Mouse (Mus musculus) liver, adult 2 months (tissue): Measurements from ENCODE around the gene Kank2. TPM values are rescaled to one million over a fixed set of nuclear protein-coding genes. Genes with fewer than 3 reads are reported as not detected.

Experiments used
- DNase-seq: peaks from one replicate; pipeline ENCODE4 v3.0.0-alpha.2; 2011; ENCODE audit warnings: low read depth, low spot score; ENCODE audit errors: extremely low read depth
- H3K27ac ChIP-seq: fragments of 200-500 bp; replicated peaks from 2 replicates; pipeline ENCODE4 v1.5.1; 2012; ENCODE audit warnings: low read depth, mild to moderate bottlenecking, control low read depth, inconsistent platforms, low read length; ENCODE audit not compliant: insufficient read depth
- H3K27me3 ChIP-seq: fragments of 200-500 bp; 2 replicates; pipeline ENCODE4 v1.6.1; 2012; ENCODE audit warnings: mild to moderate bottlenecking, moderate library complexity, low read length, inconsistent platforms; ENCODE audit not compliant: control insufficient read depth, insufficient read depth
- H3K36me3 ChIP-seq: fragments of 200-500 bp; 2 replicates; pipeline ENCODE4 v1.6.1; 2012; ENCODE audit warnings: low read length, inconsistent platforms; ENCODE audit not compliant: control insufficient read depth, insufficient read depth
- H3K4me1 ChIP-seq: fragments of 200-500 bp; 2 replicates; pipeline ENCODE4 v1.6.1; 2011; ENCODE audit warnings: low read length; ENCODE audit not compliant: control insufficient read depth, insufficient read depth
- H3K4me3 ChIP-seq: fragments of 200-500 bp; 2 replicates; pipeline ENCODE4 v1.5.1; 2011; ENCODE audit warnings: low read depth, mild to moderate bottlenecking, control low read depth, low read length, moderate library complexity; ENCODE audit not compliant: insufficient read depth
- H3K79me2 ChIP-seq: fragments of 200-500 bp; 2 replicates; pipeline ENCODE4 v1.6.1; 2012; ENCODE audit warnings: inconsistent platforms, mild to moderate bottlenecking, low read length, moderate library complexity; ENCODE audit not compliant: control insufficient read depth, insufficient read depth
- H3K9ac ChIP-seq: fragments of 200-500 bp; 2 replicates; pipeline ENCODE4 v1.6.1; 2012; ENCODE audit warnings: low read depth, mild to moderate bottlenecking, control low read depth, inconsistent platforms, low read length
- CTCF ChIP-seq: fragments of 200-500 bp; IDR thresholded peaks from 2 replicates; pipeline ENCODE4 v1.5.1; 2011; ENCODE audit warnings: low read depth, low read length, control low read depth
- POLR2A ChIP-seq: fragments of 200-500 bp; IDR thresholded peaks from 2 replicates; pipeline ENCODE4 v1.6.1; 2011; ENCODE audit warnings: low read length, control low read depth; ENCODE audit not compliant: insufficient read depth; ENCODE audit errors: extremely low read depth
- WGBS: fragments of 180-500 bp; shearing (Covaris S2); methylation state at CpG from one replicate; pipeline ENCODE4 v1.1.7; 2018; 5-methylcytosine and 5-hydroxymethylcytosine counted together
- polyA plus RNA-seq: library from polyadenylated mRNA; depleted of rRNA; stranded (reverse); fragments of >200 nt; gene quantifications from 2 replicates; pipeline ENCODE4 v1.2.3, GENCODE M21; 2012
- total RNA-seq: library from RNA; depleted of rRNA; stranded (reverse); fragments of >200 nt; gene quantifications from 2 replicates; pipeline ENCODE4 v1.2.3, GENCODE M21; 2014

Gene Kank2
- total and polyA plus RNA-seq, 2 experiments, result 12.8 to 27.2 TPM

DNA sequence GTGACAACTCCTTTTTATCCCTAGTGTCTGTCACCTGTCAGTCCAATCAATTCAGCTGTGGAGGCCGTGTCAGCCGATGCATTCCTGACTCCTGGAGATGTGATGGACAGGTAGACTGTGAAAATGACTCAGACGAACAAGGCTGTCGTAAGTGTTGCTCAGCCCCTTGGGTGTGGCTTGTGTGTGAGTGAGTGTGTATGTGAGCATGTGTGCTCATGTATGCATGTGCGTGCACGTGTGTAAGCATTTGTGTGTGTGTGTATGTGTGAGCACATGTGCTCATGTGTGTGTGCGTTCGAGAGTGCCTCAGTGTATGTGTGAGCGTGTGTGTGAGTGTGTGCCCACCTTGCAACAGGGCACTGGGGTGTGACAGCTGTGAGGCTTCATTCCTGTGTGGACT, 66.3 kb downstream of the Kank2 start:
- peaks cover 47% of the 10 kb centered on the region for H3K36me3 ChIP-seq
- WGBS, result 94% methylated on average over 9 of the region's 9 CpGs
- H3K4me3 ChIP-seq, result no peak overlapping the region

DNA sequence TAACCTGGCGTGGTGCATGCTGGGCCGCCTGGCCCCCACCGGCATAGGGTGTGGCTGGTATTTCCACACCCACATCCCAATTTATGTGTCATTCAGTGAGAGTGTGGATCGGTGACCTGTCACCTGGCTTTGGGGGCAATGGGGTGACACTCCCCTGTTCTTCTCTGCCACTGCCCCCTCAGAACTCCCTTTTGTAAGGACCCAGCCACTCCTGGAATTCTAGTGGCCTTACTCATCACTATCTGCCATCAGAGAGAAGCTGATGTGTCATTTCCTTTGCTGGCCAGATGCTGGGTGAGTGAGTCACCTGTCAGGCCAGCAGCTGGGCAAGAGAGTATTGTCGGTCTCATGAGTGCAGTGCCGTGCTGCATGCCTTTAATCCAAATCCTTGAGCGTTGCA, 69.3 kb downstream of the Kank2 start:
- Histone ChIP-seq H3K27ac (peak overlapping the region; percentile 89), H3K4me3 (no peak overlapping the region), H3K9ac (peak overlapping the region; percentile 35), H3K4me1 (peaks cover 35% of the 10 kb centered on the region), H3K36me3 (peaks cover 35% of the 10 kb centered on the region), H3K27me3 (no peaks in the 10 kb centered on the region), H3K79me2 (peaks cover 50% of the 10 kb centered on the region)
- no peak for TF ChIP-seq CTCF
- TF ChIP-seq POLR2A, result no peak
- DNase-seq, result peak; percentile 39
- WGBS, result 28% methylated on average over 7 of the region's 7 CpGs

More for the DNA sequence above, 66.3 kb downstream of the Kank2 start:
- Histone ChIP-seq H3K27me3 (no peaks in the 10 kb centered on the region), H3K27ac (no peak overlapping the region), H3K4me1 (peaks cover 53% of the 10 kb centered on the region), H3K9ac (no peak overlapping the region), H3K79me2 (peaks cover 41% of the 10 kb centered on the region)
- TF ChIP-seq CTCF (no peak), POLR2A (no peak)
- peak; percentile 4 for DNase-seq

DNA sequence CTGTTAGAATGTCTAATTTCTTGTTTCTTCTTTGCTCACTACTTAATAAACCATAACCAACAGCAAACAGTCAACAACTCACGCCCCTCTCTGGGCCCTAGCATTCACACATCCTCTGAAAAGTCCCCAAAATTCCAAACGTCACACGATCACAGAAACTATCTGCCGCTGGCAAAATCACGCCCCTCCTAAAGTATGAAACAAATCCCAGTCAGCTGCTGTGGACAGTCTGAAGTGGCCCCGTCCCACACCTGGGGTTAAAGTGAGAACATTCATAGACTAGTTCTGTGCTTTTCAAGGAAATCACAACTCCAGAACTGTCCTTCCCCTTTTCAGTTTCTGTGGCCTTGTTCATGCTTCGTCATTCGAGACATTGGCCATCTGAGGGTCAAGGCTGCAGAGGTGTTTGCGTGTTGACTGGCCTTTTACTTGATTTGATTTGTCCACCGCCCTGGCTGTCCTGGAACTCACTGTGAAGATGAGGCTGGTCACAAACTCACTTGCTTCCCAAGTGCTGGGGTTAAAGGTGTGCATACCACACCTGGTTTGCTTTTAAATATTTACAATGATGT, 70.2 kb downstream of the Kank2 start:
- Histone ChIP-seq H3K9ac (peak overlapping the region; percentile 49), H3K4me3 (no peak overlapping the region; the same call in 1 of the 2 replicates), H3K4me1 (peaks cover 30% of the 10 kb centered on the region), H3K27me3 (no peaks in the 10 kb centered on the region), H3K36me3 (peaks cover 26% of the 10 kb centered on the region), H3K27ac (peak overlapping the region; percentile 89), H3K79me2 (peaks cover 51% of the 10 kb centered on the region)
- peak; percentile 81 for DNase-seq
- no peak for TF ChIP-seq POLR2A
- no peak for TF ChIP-seq CTCF
- 36% methylated on average over 10 of the region's 10 CpGs for WGBS

DNA sequence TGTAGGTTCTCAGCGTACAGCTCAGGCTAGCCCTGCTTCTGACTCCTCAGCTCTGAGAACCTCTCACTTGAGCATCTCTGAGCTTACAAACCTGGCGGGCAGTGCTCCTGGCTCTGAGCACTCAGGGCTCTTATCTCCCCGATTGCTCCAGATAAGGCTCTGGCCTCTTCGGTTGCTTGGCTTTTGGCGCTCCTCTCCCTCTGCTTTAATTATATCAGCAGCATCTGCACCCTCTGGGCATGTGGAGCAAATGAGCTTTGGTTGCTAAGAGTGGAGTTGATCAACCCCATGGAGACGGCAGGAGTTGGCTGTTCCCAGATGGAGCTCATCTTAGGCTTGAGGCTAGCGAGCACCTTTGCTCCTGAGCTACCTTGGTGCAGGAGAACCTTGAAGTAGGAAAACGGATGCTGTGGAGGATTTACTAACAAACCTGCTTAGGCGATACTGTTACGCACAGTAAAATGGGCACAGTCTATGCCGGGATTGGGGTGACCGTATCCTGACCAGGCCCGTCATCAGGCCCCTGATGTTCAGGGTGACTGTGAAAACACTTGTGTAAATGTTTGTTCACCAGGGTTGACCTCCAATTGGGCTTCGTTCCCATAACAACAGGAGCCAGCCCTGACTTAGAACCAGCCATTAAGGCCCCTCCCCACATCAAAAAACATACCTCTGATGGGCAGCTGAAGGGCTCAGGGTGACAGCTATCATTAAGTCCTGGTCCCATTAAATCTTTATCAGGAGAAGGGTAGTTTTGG, 72.1 kb downstream of the Kank2 start:
- peak overlapping the region; percentile 89 for H3K27ac ChIP-seq
- H3K4me1 ChIP-seq, result peaks cover 32% of the 10 kb centered on the region
- 26% methylated on average over 14 of the region's 14 CpGs for WGBS
- peak overlapping the region; percentile 93 for H3K9ac ChIP-seq
- peak overlapping the region; percentile 40 for H3K4me3 ChIP-seq
- H3K79me2 ChIP-seq, result peaks cover 43% of the 10 kb centered on the region
- peak; percentile 96 for DNase-seq
- no peaks in the 10 kb centered on the region for H3K27me3 ChIP-seq
- peaks cover 11% of the 10 kb centered on the region for H3K36me3 ChIP-seq
- no peak for TF ChIP-seq POLR2A

DNA sequence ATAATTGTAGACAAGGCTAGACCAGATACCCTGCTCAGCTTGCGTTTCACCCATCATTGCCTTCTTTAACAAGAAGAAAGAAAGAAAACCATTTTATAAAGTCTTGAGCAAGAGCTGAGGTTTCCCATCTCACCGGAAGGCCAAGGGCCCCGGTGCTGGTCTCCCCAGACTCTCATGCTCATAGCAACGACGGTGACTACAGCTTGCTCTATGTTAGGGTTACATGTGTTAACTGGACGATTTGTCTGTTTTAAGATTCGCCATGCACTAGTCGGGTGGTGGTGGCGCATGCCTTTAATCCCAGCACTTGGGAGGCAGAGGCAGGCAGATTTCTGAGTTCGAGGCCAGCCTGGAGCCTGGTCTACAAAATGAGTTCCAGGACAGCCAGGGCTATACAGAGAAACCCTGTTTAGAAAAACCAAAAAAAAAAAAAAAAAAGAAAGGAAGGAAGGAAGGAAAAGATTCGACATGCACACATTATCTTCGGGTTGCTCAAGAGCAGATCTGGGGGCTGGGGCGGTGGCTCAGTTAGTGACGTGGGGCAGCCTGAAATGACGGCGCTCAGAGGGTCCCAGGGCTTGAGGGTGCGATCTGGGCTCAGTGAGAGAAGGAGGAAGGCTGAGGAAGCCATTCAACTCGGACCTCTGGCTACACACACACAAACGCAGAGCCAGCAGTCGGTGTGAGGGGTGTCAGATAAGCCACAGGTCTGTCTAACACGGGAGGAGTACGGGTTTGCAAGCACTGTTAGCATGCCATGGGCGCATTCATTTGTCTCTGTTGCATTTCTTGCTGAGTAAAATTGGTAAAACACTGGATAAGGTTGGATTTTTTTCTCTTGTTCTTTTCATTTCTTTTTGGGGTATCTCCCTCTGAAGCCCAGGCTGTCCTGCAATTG, 73.1 kb downstream of the Kank2 start:
- Histone ChIP-seq H3K36me3 (peaks cover 3% of the 10 kb centered on the region; the same call in 1 of the 2 replicates), H3K27ac (peak overlapping the region; percentile 87), H3K4me1 (peaks cover 34% of the 10 kb centered on the region), H3K79me2 (peaks cover 37% of the 10 kb centered on the region), H3K4me3 (peak overlapping the region; percentile 82), H3K9ac (peak overlapping the region; percentile 93), H3K27me3 (no peaks in the 10 kb centered on the region)
- DNase-seq, result no peak
- TF ChIP-seq CTCF, result no peak
- no peak for TF ChIP-seq POLR2A
- WGBS, result 19% methylated on average over 23 of the region's 23 CpGs
